Mouse (Mus musculus) MEL (cell line): ENCODE data around the gene Duox2. TPM values are rescaled to one million over a fixed set of nuclear protein-coding genes. Genes with fewer than 3 reads are reported as not detected.
A peak's percentile ranks its signal among the peaks of the same experiment; 100 is the strongest.
"Not testable (repeated sequence)": the region's sequence is repeated elsewhere in the genome, so short reads cannot be mapped to it uniquely, and the experiment has no call there.

Experiments
- DNase-seq: peaks from one replicate; pipeline ENCODE4 v3.0.0; 2011; ENCODE audit warnings: low read depth, low spot score
- H3K27ac ChIP-seq: 2 replicates; pipeline ENCODE4 v1.5.1; 2012; ENCODE audit warnings: low read depth, mild to moderate bottlenecking, control low read depth, low read length, moderate library complexity; ENCODE audit not compliant: control insufficient read depth
- H3K27me3 ChIP-seq, 2 experiments: fragments of 150-350 bp in 1 of 2; sonication (generic) in 1 of 2; 2 replicates each; pipeline ENCODE4 v1.6.1; 2012; ENCODE audit warnings: low read length in 2 of 2, mild to moderate bottlenecking in 2 of 2, improper control_type of control experiment in 1 of 2, moderate library complexity in 1 of 2; ENCODE audit not compliant: insufficient read depth in 2 of 2, control insufficient read depth in 1 of 2
- H3K36me3 ChIP-seq, 2 experiments: 2 replicates each; pipeline ENCODE4 v1.6.1; 2012 to 2014; ENCODE audit warnings: low read length in 2 of 2, improper control_type of control experiment in 1 of 2, inconsistent platforms in 1 of 2, mild to moderate bottlenecking in 1 of 2; ENCODE audit not compliant: insufficient read depth in 2 of 2, control insufficient read depth in 1 of 2
- H3K4me1 ChIP-seq, 2 experiments: fragments of 150-350 bp in 1 of 2; sonication (generic) in 1 of 2; 2 replicates each; pipeline ENCODE4 v1.6.1; 2012; ENCODE audit warnings: low read length in 2 of 2, improper control_type of control experiment in 1 of 2, mild to moderate bottlenecking in 1 of 2; ENCODE audit not compliant: insufficient read depth in 2 of 2, control insufficient read depth in 1 of 2
- H3K4me3 ChIP-seq, 2 experiments: fragments of 150-350 bp in 1 of 2; sonication (generic) in 1 of 2; 2 replicates each; pipeline ENCODE4 v1.5.1; 2012; ENCODE audit warnings: low read depth in 2 of 2, low read length in 2 of 2, mild to moderate bottlenecking in 2 of 2, moderate library complexity in 2 of 2, control low read depth in 1 of 2, improper control_type of control experiment in 1 of 2; ENCODE audit not compliant: control insufficient read depth in 1 of 2, insufficient read depth in 1 of 2
- H3K79me2 ChIP-seq: 2 replicates; pipeline ENCODE4 v1.6.1; 2012; ENCODE audit warnings: mild to moderate bottlenecking, low read length, moderate library complexity; ENCODE audit not compliant: control insufficient read depth, poor library complexity, insufficient read depth
- H3K9ac ChIP-seq: 2 replicates; pipeline ENCODE4 v1.6.1; 2012; ENCODE audit warnings: low read depth, mild to moderate bottlenecking, control low read depth, low read length, moderate library complexity; ENCODE audit not compliant: control insufficient read depth, poor library complexity, severe bottlenecking
- H3K9me3 ChIP-seq: fragments of 150-350 bp; sonication (generic); replicated peaks from 2 replicates; pipeline ENCODE4 v1.6.1; 2012; ENCODE audit warnings: mild to moderate bottlenecking, low read length, improper control_type of control experiment, moderate library complexity; ENCODE audit not compliant: insufficient read depth
- E2F4 ChIP-seq: IDR thresholded peaks from 2 replicates; pipeline ENCODE4 v1.6.1; 2011; ENCODE audit warnings: low read depth, low read length, improper control_type of control experiment, borderline replicate concordance
- ELF1 ChIP-seq: IDR thresholded peaks from 2 replicates; pipeline ENCODE4 v1.6.1; 2014; ENCODE audit warnings: low read depth, mild to moderate bottlenecking, inconsistent platforms, low read length, improper control_type of control experiment, moderate library complexity
- EP300 ChIP-seq, 2 experiments: IDR thresholded peaks; 2 replicates each; pipeline ENCODE4 v1.6.1; 2011; ENCODE audit warnings: improper control_type of control experiment in 2 of 2, low read length in 2 of 2, low read depth in 1 of 2, mild to moderate bottlenecking in 1 of 2
- GABPA ChIP-seq: IDR thresholded peaks from 2 replicates; pipeline ENCODE4 v1.6.1; 2012; ENCODE audit warnings: low read depth, mild to moderate bottlenecking, inconsistent platforms, low read length, improper control_type of control experiment, moderate library complexity
- JUND ChIP-seq: IDR thresholded peaks from 2 replicates; pipeline ENCODE4 v1.6.1; 2011; ENCODE audit warnings: low read depth, mild to moderate bottlenecking, improper control_type of control experiment, low read length
- KAT2A ChIP-seq: conservative IDR thresholded peaks from 2 replicates; pipeline ENCODE4 v1.6.1; 2012; ENCODE audit warnings: low read depth, low read length, improper control_type of control experiment, inconsistent platforms
- MAFK ChIP-seq: IDR thresholded peaks from 2 replicates; pipeline ENCODE4 v1.6.1; 2011; ENCODE audit warnings: low read depth, mild to moderate bottlenecking, low read length, improper control_type of control experiment, borderline replicate concordance
- MAZ ChIP-seq: IDR thresholded peaks from 2 replicates; pipeline ENCODE4 v1.6.1; 2012; ENCODE audit warnings: low read depth, mild to moderate bottlenecking, inconsistent platforms, low read length, improper control_type of control experiment
- MYB ChIP-seq: IDR thresholded peaks from 2 replicates; pipeline ENCODE4 v1.6.1; 2011; ENCODE audit warnings: mild to moderate bottlenecking, low read depth, low read length, improper control_type of control experiment
- NELFE ChIP-seq: IDR thresholded peaks from 2 replicates; pipeline ENCODE4 v1.6.1; 2011; ENCODE audit warnings: low read depth, low read length, improper control_type of control experiment
- POLR2A ChIP-seq, 2 experiments: IDR thresholded peaks; 2 replicates each; pipeline ENCODE4 v1.6.1; 2011 to 2012; ENCODE audit warnings: low read length in 2 of 2, mild to moderate bottlenecking in 2 of 2, control low read depth in 1 of 2, improper control_type of control experiment in 1 of 2, low read depth in 1 of 2, moderate library complexity in 1 of 2; ENCODE audit not compliant: control insufficient read depth in 1 of 2, insufficient read depth in 1 of 2, poor library complexity in 1 of 2
- POLR2AphosphoS2 ChIP-seq: IDR thresholded peaks from 2 replicates; pipeline ENCODE4 v1.6.1; 2011; ENCODE audit warnings: low read length, improper control_type of control experiment
- SIN3A ChIP-seq: IDR thresholded peaks from 2 replicates; pipeline ENCODE4 v1.6.1; 2012; ENCODE audit warnings: low read length, improper control_type of control experiment, inconsistent platforms
- SMC3 ChIP-seq: IDR thresholded peaks from 2 replicates; pipeline ENCODE4 v1.6.1; 2011; ENCODE audit warnings: low read depth, low read length, improper control_type of control experiment
- TAL1 ChIP-seq: IDR thresholded peaks from 2 replicates; pipeline ENCODE4 v1.6.1; 2012; ENCODE audit warnings: mild to moderate bottlenecking, inconsistent platforms, low read length, moderate library complexity, mixed read lengths
- TBP ChIP-seq: IDR thresholded peaks from 2 replicates; pipeline ENCODE4 v1.8.0; 2011; ENCODE audit warnings: low read depth, low read length, improper control_type of control experiment
- TCF12 ChIP-seq: IDR thresholded peaks from 2 replicates; pipeline ENCODE4 v1.6.1; 2014; ENCODE audit warnings: low read depth, mild to moderate bottlenecking, inconsistent platforms, low read length, improper control_type of control experiment, moderate library complexity
- ZMIZ1 ChIP-seq: IDR thresholded peaks from 2 replicates; pipeline ENCODE4 v1.6.1; 2012; ENCODE audit warnings: low read depth, mild to moderate bottlenecking, inconsistent platforms, low read length, improper control_type of control experiment, moderate library complexity
- ZNF384 ChIP-seq: IDR thresholded peaks from 2 replicates; pipeline ENCODE4 v1.6.1; 2012; ENCODE audit warnings: low read depth, mild to moderate bottlenecking, inconsistent platforms, low read length, improper control_type of control experiment
- polyA plus RNA-seq, 2 experiments: library from polyadenylated mRNA; stranded (reverse) in 1 of 2; unstranded in 1 of 2; fragments of >175 nt in 1 of 2; fragments of >200 nt in 1 of 2; gene quantifications; 2 replicates each; pipeline versions ENCODE4 v1.2.1 to v1.2.4; 2012; ENCODE audit warnings: low replicate concordance in 2 of 2, low read depth in 1 of 2; ENCODE audit not compliant: insufficient read length in 2 of 2, insufficient read depth in 1 of 2, missing spikeins in 1 of 2
- total RNA-seq: library from RNA; depleted of rRNA; stranded (reverse); fragments of 300-350 nt; gene quantifications from 2 replicates; pipeline ENCODE4 v1.2.3, GENCODE M21; 2012

Duox2 gene
- total and polyA plus RNA-seq, 3 experiments, result not detected

DNA sequence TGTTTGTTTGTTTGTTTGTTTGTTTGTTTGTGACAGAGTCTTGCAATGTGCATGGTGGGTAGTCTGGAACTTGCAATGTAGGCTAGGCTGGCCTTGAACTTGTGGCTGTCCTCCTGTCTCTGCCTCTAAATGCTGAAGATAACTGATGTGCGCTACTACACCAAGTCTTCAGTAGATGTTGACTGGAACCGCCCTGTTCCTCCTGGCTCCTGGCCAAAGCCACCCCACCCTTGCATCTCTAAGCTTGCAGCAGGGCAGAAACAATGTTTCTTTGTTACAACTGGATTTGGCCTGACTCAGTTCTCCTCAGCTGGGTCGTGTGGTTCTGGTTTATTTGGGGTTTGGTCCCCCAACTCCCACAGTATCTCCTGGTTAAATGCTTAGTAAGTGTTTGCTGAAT, 35.9 kb upstream of the Duox2 start:
- Histone ChIP-seq H3K27ac (no peak overlapping the region), H3K27me3 (no peaks in the 10 kb centered on the region), H3K4me1 (peaks cover 0 to 2% of the 10 kb centered on the region in 2 experiments; a peak in 2 of 4 replicates), H3K9ac (no peak overlapping the region), H3K4me3 (no peak overlapping the region), H3K9me3 (no peaks in the 10 kb centered on the region), H3K79me2 (no peaks in the 10 kb centered on the region), H3K36me3 (no peaks in the 10 kb centered on the region)
- TF ChIP-seq SMC3, result peak; percentile 6; the same call in 1 of the 2 replicates
- TF ChIP-seq SIN3A, result no peak
- no peak for TF ChIP-seq E2F4
- TF ChIP-seq POLR2A (IDR thresholded peaks at IDR 0.05; ENCODE audit: control insufficient read depth in 1 of 2, insufficient read depth in 1 of 2, low read depth in 1 of 2, low read length in 2 of 2, poor library complexity in 1 of 2), result no peak
- peak; percentile 85 for DNase-seq

DNA sequence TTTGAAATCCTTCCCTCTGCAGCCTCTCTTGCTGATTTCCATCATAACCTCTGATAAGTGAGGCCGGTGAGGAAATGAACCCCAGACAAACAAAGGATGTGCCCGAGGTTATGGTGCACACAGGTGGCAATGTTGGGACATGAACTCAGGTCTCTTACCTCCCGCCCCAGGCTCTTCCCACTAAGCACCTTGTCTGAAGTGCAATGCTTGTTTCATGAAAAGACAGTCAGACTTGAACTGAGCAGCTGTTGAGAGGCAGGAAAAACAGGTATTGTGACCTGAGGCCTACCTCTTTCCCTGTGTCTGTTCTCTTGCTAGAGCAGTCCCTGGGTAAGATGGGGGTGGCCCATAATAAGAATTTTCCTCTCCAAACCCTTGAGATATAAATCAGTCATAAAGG, 34.0 kb upstream of the Duox2 start:
- no peak overlapping the region for H3K27ac ChIP-seq
- H3K4me1 ChIP-seq, result peaks cover 0 to 2% of the 10 kb centered on the region in 2 experiments; a peak in 2 of 4 replicates
- H3K4me3 ChIP-seq, result no peak overlapping the region
- no peak for TF ChIP-seq ZMIZ1
- TF ChIP-seq, all 39 proteins: peak for 0
- H3K9ac ChIP-seq, result no peak overlapping the region
- H3K79me2 ChIP-seq, result no peaks in the 10 kb centered on the region
- H3K27me3 ChIP-seq, result no peaks in the 10 kb centered on the region
- H3K36me3 ChIP-seq, result no peaks in the 10 kb centered on the region
- DNase-seq, result no peak
- H3K9me3 ChIP-seq, result no peaks in the 10 kb centered on the region

DNA sequence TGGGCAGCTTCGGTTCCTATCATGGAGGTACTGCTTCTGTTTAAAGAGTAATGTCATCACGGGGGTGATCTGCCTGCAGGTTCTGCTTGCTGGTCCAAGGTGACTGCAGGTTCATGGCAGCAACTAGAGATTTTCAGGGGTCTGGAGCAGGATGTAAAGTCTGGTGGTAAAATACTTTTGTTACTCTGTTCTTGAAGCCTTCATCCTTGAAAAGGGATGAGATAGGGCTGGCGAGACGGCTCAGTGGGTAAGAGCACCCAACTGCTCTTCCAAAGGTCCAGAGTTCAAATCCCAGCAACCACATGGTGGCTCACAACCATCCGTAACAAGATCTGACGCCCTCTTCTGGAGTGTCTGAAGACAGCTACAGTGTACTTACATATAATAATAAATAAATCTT, 32.1 kb upstream of the Duox2 start:
- H3K27ac ChIP-seq, H3K79me2 ChIP-seq, H3K9ac ChIP-seq, H3K9me3 ChIP-seq, H3K27me3 ChIP-seq, H3K4me1 ChIP-seq, H3K4me3 ChIP-seq, H3K36me3 ChIP-seq, DNase-seq: not testable (repeated sequence)
- peak; percentile 83; the same call in 1 of the 2 replicates for TF ChIP-seq TBP

DNA sequence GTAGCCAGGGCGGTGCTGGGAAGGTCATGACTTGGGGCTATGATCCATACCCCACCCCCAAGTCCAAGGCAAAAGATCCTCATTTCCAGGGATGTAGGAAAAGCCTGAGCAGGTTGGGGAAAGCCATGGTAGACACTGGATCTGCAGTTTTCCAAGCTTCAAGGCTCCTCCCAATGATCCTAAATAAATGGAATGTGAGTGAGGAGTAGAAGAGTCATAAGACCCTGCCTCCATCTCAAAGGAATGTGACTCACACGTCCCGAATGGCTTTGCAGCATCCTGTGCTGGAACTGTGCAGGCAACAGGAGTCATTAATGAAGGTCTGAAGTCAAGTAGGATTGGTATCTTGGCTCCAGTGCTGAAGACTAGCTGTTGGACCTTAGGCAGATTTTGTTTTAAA, 29.7 kb upstream of the Duox2 start:
- H3K27ac ChIP-seq, result no peak overlapping the region
- H3K36me3 ChIP-seq, result no peaks in the 10 kb centered on the region
- no peaks in the 10 kb centered on the region for H3K9me3 ChIP-seq
- TF ChIP-seq KAT2A (no peak), MYB (no peak), MAZ (no peak), EP300 (IDR thresholded peaks at IDR 0.05; ENCODE audit: low read depth in 1 of 2, low read length in 2 of 2) (no peak), TBP (no peak), ZNF384 (no peak), POLR2AphosphoS2 (no peak), JUND (no peak), TAL1 (no peak), ELF1 (no peak), TCF12 (no peak), GABPA (no peak), MAFK (no peak), NELFE (no peak)
- peaks cover under 1 to 2% of the 10 kb centered on the region in 2 experiments; a peak in 1 of 4 replicates for H3K27me3 ChIP-seq
- no peak overlapping the region for H3K9ac ChIP-seq
- no peaks in the 10 kb centered on the region for H3K4me1 ChIP-seq
- no peaks in the 10 kb centered on the region for H3K79me2 ChIP-seq
- no peak for DNase-seq
- H3K4me3 ChIP-seq, result no peak overlapping the region
